Mouse (Mus musculus): ENCODE measurements around the gene H2al1i. TPM values are rescaled to one million over a fixed set of nuclear protein-coding genes. Genes with fewer than 3 reads are reported as not detected.
"Not testable (repeated sequence)": the region's sequence is repeated elsewhere in the genome, so short reads cannot be mapped to it uniquely, and the experiment has no call there.

H2al1i gene
- polyA plus RNA-seq, 1 experiment from 2014 or later = not detected

- H3K4me2 ChIP-seq; ATAC-seq; H3K9me3 ChIP-seq (replicated peaks); H3K36me3 ChIP-seq; H3K4me1 ChIP-seq; H3K27me3 ChIP-seq (replicated peaks); H3K9ac ChIP-seq; H3K27ac ChIP-seq; H3K4me3 ChIP-seq: not testable (repeated sequence)
- WGBS (ENCODE audit: insufficient replicate concordance) = no CpG with 5 or more reads among the region's 6 CpGs
These were observed 3.3 kb upstream of the H2al1i start, which contains the start of gene H2al1h for GRCm38 (mm10) chrX:11321192-11321591. H2al1h (plus strand) TSS chrX:11321492.

GRCm38 (mm10) chrX:11327522-11327921, 3.1 kb downstream of the H2al1i start, which contains the start of gene H2al1j:
H2al1j (plus strand) TSS chrX:11327822.
- not testable (repeated sequence) for H3K36me3 ChIP-seq; H3K9ac ChIP-seq; H3K4me1 ChIP-seq; H3K27me3 ChIP-seq (replicated peaks); H3K27ac ChIP-seq; H3K4me2 ChIP-seq; H3K4me3 ChIP-seq; ATAC-seq; H3K9me3 ChIP-seq (replicated peaks)
- WGBS (ENCODE audit: insufficient replicate concordance) = 70% methylated on average over 2 of the region's 2 CpGs

- Histone ChIP-seq H3K4me2 (no peak overlapping the region), H3K36me3 (no peaks in the 10 kb centered on the region), H3K9me3 (replicated peaks) (no peaks in the 10 kb centered on the region), H3K4me1 (no peaks in the 10 kb centered on the region), H3K27ac (no peak overlapping the region), H3K27me3 (replicated peaks) (no peaks in the 10 kb centered on the region), H3K9ac (no peak overlapping the region), H3K4me3 (no peak overlapping the region)
- ATAC-seq = no peak
- WGBS (ENCODE audit: insufficient replicate concordance) = 72% methylated on average over 9 of the region's 9 CpGs
These were observed 21.3 kb downstream of the H2al1i start for GRCm38 (mm10) chrX:11345762-11346161.

GRCm38 (mm10) chrX:11346756-11347155, 22.3 kb downstream of the H2al1i start:
- Histone ChIP-seq H3K4me3 (no peak overlapping the region), H3K4me1 (no peaks in the 10 kb centered on the region), H3K27ac (no peak overlapping the region), H3K27me3 (replicated peaks) (no peaks in the 10 kb centered on the region), H3K9ac (no peak overlapping the region), H3K9me3 (replicated peaks) (no peaks in the 10 kb centered on the region), H3K4me2 (no peak overlapping the region), H3K36me3 (no peaks in the 10 kb centered on the region)
- 67% methylated on average over 3 of the region's 3 CpGs for WGBS (ENCODE audit: insufficient replicate concordance)
- no peak for ATAC-seq

GRCm38 (mm10) chrX:11360823-11361222, 36.4 kb downstream of the H2al1i start:
- Histone ChIP-seq H3K9ac (no peak overlapping the region), H3K27ac (no peak overlapping the region), H3K36me3 (no peaks in the 10 kb centered on the region), H3K9me3 (replicated peaks) (no peaks in the 10 kb centered on the region), H3K4me2 (no peak overlapping the region), H3K4me1 (no peaks in the 10 kb centered on the region), H3K4me3 (no peak overlapping the region), H3K27me3 (replicated peaks) (no peaks in the 10 kb centered on the region)
- WGBS (ENCODE audit: insufficient replicate concordance) = 41% methylated on average over 6 of the region's 6 CpGs
- ATAC-seq = no peak

- ATAC-seq = no peak
- H3K4me2 ChIP-seq = no peak overlapping the region
These were observed 36.8 kb downstream of the H2al1i start for GRCm38 (mm10) chrX:11361261-11361660.

GRCm38 (mm10) chrX:11363890-11364289, 39.4 kb downstream of the H2al1i start:
- ATAC-seq = no peak
- 63% methylated on average over 6 of the region's 6 CpGs for WGBS (ENCODE audit: insufficient replicate concordance)

More at GRCm38 (mm10) chrX:11361261-11361660, 36.8 kb downstream of the H2al1i start:
- no peaks in the 10 kb centered on the region for H3K9me3 ChIP-seq (replicated peaks)
- no peaks in the 10 kb centered on the region for H3K27me3 ChIP-seq (replicated peaks)
- no peak overlapping the region for H3K9ac ChIP-seq
- WGBS (ENCODE audit: insufficient replicate concordance) = 27% methylated on average over 2 of the region's 2 CpGs
- no peaks in the 10 kb centered on the region for H3K36me3 ChIP-seq
- H3K4me1 ChIP-seq = no peaks in the 10 kb centered on the region
- H3K4me3 ChIP-seq = no peak overlapping the region
- no peak overlapping the region for H3K27ac ChIP-seq

GRCm38 (mm10) chrX:11365151-11365550, 40.7 kb downstream of the H2al1i start:
- 55% methylated on average over 12 of the region's 12 CpGs for WGBS (ENCODE audit: insufficient replicate concordance)
- Histone ChIP-seq H3K4me3 (no peak overlapping the region), H3K4me1 (no peaks in the 10 kb centered on the region), H3K27me3 (replicated peaks) (no peaks in the 10 kb centered on the region), H3K4me2 (no peak overlapping the region), H3K9ac (no peak overlapping the region), H3K27ac (no peak overlapping the region), H3K36me3 (no peaks in the 10 kb centered on the region), H3K9me3 (replicated peaks) (no peaks in the 10 kb centered on the region)
- no peak for ATAC-seq

More at GRCm38 (mm10) chrX:11363890-11364289, 39.4 kb downstream of the H2al1i start:
- Histone ChIP-seq H3K27me3 (replicated peaks) (no peaks in the 10 kb centered on the region), H3K9me3 (replicated peaks) (no peaks in the 10 kb centered on the region), H3K27ac (no peak overlapping the region), H3K36me3 (no peaks in the 10 kb centered on the region), H3K4me2 (no peak overlapping the region), H3K9ac (no peak overlapping the region), H3K4me3 (no peak overlapping the region), H3K4me1 (no peaks in the 10 kb centered on the region)

Other genes with a start within 250 kb of the H2al1i start
- not detected in 2 replicates for gene H2al1a, start 25.4 kb upstream of the H2al1i start, polyA plus RNA-seq (2016; fragmentation: Nextera tagmentation; extraction: Ambion mirVana)
- not detected in 2 replicates for gene H2al1b, start 22.2 kb upstream of the H2al1i start, polyA plus RNA-seq (2016; fragmentation: Nextera tagmentation; extraction: Ambion mirVana)
- not detected in 2 replicates for gene H2al1c, start 19.0 kb upstream of the H2al1i start, polyA plus RNA-seq (2016; fragmentation: Nextera tagmentation; extraction: Ambion mirVana)
- not detected in 2 replicates for gene H2al1d, start 15.8 kb upstream of the H2al1i start, polyA plus RNA-seq (2016; fragmentation: Nextera tagmentation; extraction: Ambion mirVana)
- gene H2al1e, start 12.7 kb upstream of the H2al1i start, polyA plus RNA-seq (2016; fragmentation: Nextera tagmentation; extraction: Ambion mirVana) = not detected in 2 replicates
- not detected in 2 replicates for gene H2al1f, start 9.5 kb upstream of the H2al1i start, polyA plus RNA-seq (2016; fragmentation: Nextera tagmentation; extraction: Ambion mirVana)
- not detected in 2 replicates for gene H2al1g, start 6.4 kb upstream of the H2al1i start, polyA plus RNA-seq (2016; fragmentation: Nextera tagmentation; extraction: Ambion mirVana)
- gene H2al1h, start 3.2 kb upstream of the H2al1i start, polyA plus RNA-seq (2016; fragmentation: Nextera tagmentation; extraction: Ambion mirVana) = not detected in 2 replicates
- gene H2al1j, start 3.2 kb downstream of the H2al1i start, polyA plus RNA-seq (2016; fragmentation: Nextera tagmentation; extraction: Ambion mirVana) = not detected in 2 replicates